23 mouse cellular contexts compared by ENCODE assay signal in genomic region chr1:133444315-133444714, GRCm38 (mm10). TPM values are rescaled to one million over a fixed set of nuclear protein-coding genes. Genes with fewer than 3 reads are reported as not detected.
DNase-seq lines count a peak whose midpoint lies in the region; ATAC-seq and TF ChIP-seq lines count a peak whose summit lies in the region.
"Had no signal": no experiment of that assay in that cellular context is flagged by ENCODE, and none has a peak within 500 bp of the region (broad histone marks: within the 10 kb centered on the region; RNA-seq: fewer than 3 reads in every experiment).

No protein-coding gene starts in this region.

- H3K27me3 ChIP-seq in lung, embryonic 14.5 days (ENCODE audit: insufficient read depth, low read length), result no peaks in the 10 kb centered on the region
- no peaks in the 10 kb centered on the region for H3K27me3 ChIP-seq in lung, postnatal 0 days (replicated peaks; ENCODE audit: insufficient read depth, low read length)
- H3K27me3 ChIP-seq in midbrain, embryonic 11.5 days (ENCODE audit: control insufficient read depth, insufficient read depth, low read length), result no peaks in the 10 kb centered on the region
- no peaks in the 10 kb centered on the region for H3K27me3 ChIP-seq in midbrain, embryonic 13.5 days
- H3K27me3 ChIP-seq: embryonic facial prominence, embryonic 13.5 days; embryonic facial prominence, embryonic 15.5 days; forebrain, embryonic 13.5 days; forebrain, embryonic 15.5 days had no signal

- ATAC-seq in lung, embryonic 14.5 days (ENCODE audit: insufficient read depth), result no peak
- no peak for ATAC-seq in lung, postnatal 0 days
- ATAC-seq in midbrain, embryonic 11.5 days (ENCODE audit: low FRiP score), result no peak
- ATAC-seq in midbrain, embryonic 13.5 days, result no peak
- ATAC-seq: forebrain, embryonic 13.5 days; forebrain, embryonic 15.5 days had no signal

- TF ChIP-seq CTCF in lung, embryonic 14.5 days (IDR thresholded peaks at IDR 0.05; ENCODE audit: low read depth), result no peak
- no peak for TF ChIP-seq CTCF in lung, postnatal 0 days (IDR thresholded peaks at IDR 0.05)

- intact Hi-C loops in heart, postnatal 25 days (cut with DNase I), result no loop called here

- no peak overlapping the region for H3K27ac ChIP-seq in lung, embryonic 14.5 days (ENCODE audit: low read depth)
- no peak overlapping the region for H3K27ac ChIP-seq in lung, postnatal 0 days (ENCODE audit: low read length)
- no peak overlapping the region for H3K27ac ChIP-seq in midbrain, embryonic 11.5 days (ENCODE audit: low read depth, low read length)
- no peak overlapping the region for H3K27ac ChIP-seq in midbrain, embryonic 13.5 days
- H3K27ac ChIP-seq: embryonic facial prominence, embryonic 13.5 days; embryonic facial prominence, embryonic 15.5 days; forebrain, embryonic 10.5 days; forebrain, embryonic 13.5 days; forebrain, embryonic 15.5 days had no signal

- TF ChIP-seq EP300 in lung, postnatal 0 days (IDR thresholded peaks at IDR 0.05), result no peak

- no peaks in the 10 kb centered on the region for H3K36me3 ChIP-seq in lung, embryonic 14.5 days (ENCODE audit: insufficient read depth)
- no peaks in the 10 kb centered on the region for H3K36me3 ChIP-seq in lung, postnatal 0 days (ENCODE audit: insufficient read depth, low read length)
- H3K36me3 ChIP-seq in midbrain, embryonic 11.5 days (ENCODE audit: control insufficient read depth, insufficient read depth, low read length), result no peaks in the 10 kb centered on the region
- H3K36me3 ChIP-seq in midbrain, embryonic 13.5 days, result no peaks in the 10 kb centered on the region
- H3K36me3 ChIP-seq: embryonic facial prominence, embryonic 13.5 days; embryonic facial prominence, embryonic 15.5 days; forebrain, embryonic 10.5 days; forebrain, embryonic 15.5 days had no signal

- H3K4me2 ChIP-seq in lung, embryonic 14.5 days, result no peak overlapping the region
- no peak overlapping the region for H3K4me2 ChIP-seq in lung, postnatal 0 days (replicated peaks; ENCODE audit: low read depth, low read length)
- H3K4me2 ChIP-seq in midbrain, embryonic 11.5 days, result no peak overlapping the region
- no peak overlapping the region for H3K4me2 ChIP-seq in midbrain, embryonic 13.5 days (replicated peaks)
- H3K4me2 ChIP-seq: embryonic facial prominence, embryonic 13.5 days; embryonic facial prominence, embryonic 15.5 days; forebrain, embryonic 13.5 days; forebrain, embryonic 15.5 days had no signal

- peak; percentile 93 for DNase-seq in heart, adult 11 months
- no peak for DNase-seq in heart, postnatal 25 days (ENCODE audit: low spot score)
- DNase-seq in lung, embryonic 14.5 days, result peak; percentile 27
- no peak for DNase-seq in lung, postnatal 0 days (ENCODE audit: low spot score)
- DNase-seq in midbrain, embryonic 11.5 days (ENCODE audit: low spot score, missing footprints), result peak; percentile 28
- DNase-seq: adrenal gland, adult 2 months; adrenal gland, postnatal 10 days; adrenal gland, postnatal 25 days; cerebellum, adult 11 months; cerebellum, adult 18-20 months; cerebellum, adult 8-10 months; cerebellum, adult 9-11 months; cerebellum, postnatal 14 days; cerebellum, postnatal 36 days; embryo, embryonic 11 days had no signal

- 66% methylated on average over 8 of the region's 8 CpGs for WGBS in lung, embryonic 14.5 days
- WGBS in lung, postnatal 0 days, result 62% methylated on average over 8 of the region's 8 CpGs
- WGBS in midbrain, embryonic 11.5 days, result 91% methylated on average over 8 of the region's 8 CpGs
- 87% methylated on average over 8 of the region's 8 CpGs for WGBS in midbrain, embryonic 13.5 days

- no peaks in the 10 kb centered on the region for H3K4me1 ChIP-seq in lung, embryonic 14.5 days (ENCODE audit: insufficient read depth)
- no peaks in the 10 kb centered on the region; the same call in 1 of the 2 replicates for H3K4me1 ChIP-seq in lung, postnatal 0 days (ENCODE audit: insufficient read depth, low read depth, low read length)
- H3K4me1 ChIP-seq in midbrain, embryonic 11.5 days (ENCODE audit: control insufficient read depth, insufficient read depth, low read length), result peaks cover 5% of the 10 kb centered on the region
- H3K4me1 ChIP-seq in midbrain, embryonic 13.5 days (replicated peaks), result peaks cover 7% of the 10 kb centered on the region

- H3K4me3 ChIP-seq in lung, embryonic 14.5 days (ENCODE audit: low read depth, low read length), result no peak overlapping the region
- H3K4me3 ChIP-seq in lung, postnatal 0 days (ENCODE audit: low read depth, low read length), result no peak overlapping the region
- H3K4me3 ChIP-seq in midbrain, embryonic 11.5 days (ENCODE audit: low read depth, low read length), result no peak overlapping the region
- no peak overlapping the region for H3K4me3 ChIP-seq in midbrain, embryonic 13.5 days (replicated peaks)
- H3K4me3 ChIP-seq: embryonic facial prominence, embryonic 13.5 days; embryonic facial prominence, embryonic 15.5 days; erythroblast, embryonic 14.5 days; forebrain, embryonic 10.5 days; forebrain, embryonic 13.5 days; forebrain, embryonic 15.5 days had no signal

- no peak overlapping the region for H3K9ac ChIP-seq in lung, embryonic 14.5 days
- H3K9ac ChIP-seq in lung, postnatal 0 days (replicated peaks; ENCODE audit: low read depth), result no peak overlapping the region
- no peak overlapping the region for H3K9ac ChIP-seq in midbrain, embryonic 11.5 days (ENCODE audit: low read length)
- no peak overlapping the region for H3K9ac ChIP-seq in midbrain, embryonic 13.5 days (replicated peaks)
- H3K9ac ChIP-seq: embryonic facial prominence, embryonic 13.5 days; embryonic facial prominence, embryonic 15.5 days; forebrain, embryonic 13.5 days; forebrain, embryonic 15.5 days had no signal

- no peaks in the 10 kb centered on the region for H3K9me3 ChIP-seq in lung, embryonic 14.5 days (ENCODE audit: low read depth, low read length)
- H3K9me3 ChIP-seq in lung, postnatal 0 days (ENCODE audit: low read length), result no peaks in the 10 kb centered on the region
- H3K9me3 ChIP-seq in midbrain, embryonic 11.5 days (ENCODE audit: control insufficient read depth, low read length), result no peaks in the 10 kb centered on the region; the same call in 1 of the 2 replicates
- H3K9me3 ChIP-seq in midbrain, embryonic 13.5 days, result peaks cover 13% of the 10 kb centered on the region
- H3K9me3 ChIP-seq: forebrain, embryonic 15.5 days had no signal

RNA-seq across cellular contexts. Expression of gene Sox13, which starts 20.1 kb away (rescaled TPM):
- 10 to 100 TPM; 15.2 to 19.9 TPM for total RNA-seq in heart, postnatal 25 days (2021)
- polyA plus RNA-seq in lung, embryonic 14.5 days (2014; fragmentation: Nextera tagmentation; extraction: Ambion mirVana), result 7.8 and 9.4 TPM in 2 replicates
- 13.8 and 14.8 TPM in 2 replicates for polyA plus RNA-seq in lung, postnatal 0 days (2015; fragmentation: Nextera tagmentation; extraction: Ambion mirVana)
- 22.3 and 23.9 TPM in 2 replicates for polyA plus RNA-seq in midbrain, embryonic 11.5 days (2014; fragmentation: Nextera tagmentation; extraction: Ambion mirVana)
- 12.5 and 13.9 TPM in 2 replicates for polyA plus RNA-seq in midbrain, embryonic 13.5 days (2015; fragmentation: Nextera tagmentation; extraction: Ambion mirVana)
- total RNA-seq: MEL had no signal

Comparison
In these comparisons a context has a peak if more than half of its experiments do, and no peak if none do; other contexts are left out.
1. DNase-seq: peak in heart, adult 11 months (single experiment), lung, embryonic 14.5 days (single experiment) and midbrain, embryonic 11.5 days (single experiment); none in heart, postnatal 25 days (single experiment) and lung, postnatal 0 days (single experiment).